Mouse (Mus musculus) embryonic stem cell, embryonic (primary cell): ENCODE measurements at regions not wholly inside any gene's neighbourhood (a gene's known extent, or its start where the extent isn't known, plus 50 kb on each side); places are given as distances from the start of the nearest gene placed in this dataset.

Experiments used
- CTCF ChIA-PET, 4 experiments: fragments of 300-600 bp in 2 of 4; fragments of 350-600 bp in 2 of 4; sonication (Branson Sonifier 250); formaldehyde crosslinking; loops; one replicate each; lab custom pipeline; 2022; ENCODE audit warnings: inconsistent platforms in 2 of 4; lab: Charles Lee
- POLR2A ChIA-PET, 4 experiments: fragments of 300-600 bp in 2 of 4; fragments of 350-600 bp in 2 of 4; sonication (Branson Sonifier 250); formaldehyde crosslinking; loops; one replicate each; lab custom pipeline; 2022; ENCODE audit warnings: antibody characterized with exemption in 4 of 4, inconsistent platforms in 1 of 4; lab: Charles Lee

DNA sequence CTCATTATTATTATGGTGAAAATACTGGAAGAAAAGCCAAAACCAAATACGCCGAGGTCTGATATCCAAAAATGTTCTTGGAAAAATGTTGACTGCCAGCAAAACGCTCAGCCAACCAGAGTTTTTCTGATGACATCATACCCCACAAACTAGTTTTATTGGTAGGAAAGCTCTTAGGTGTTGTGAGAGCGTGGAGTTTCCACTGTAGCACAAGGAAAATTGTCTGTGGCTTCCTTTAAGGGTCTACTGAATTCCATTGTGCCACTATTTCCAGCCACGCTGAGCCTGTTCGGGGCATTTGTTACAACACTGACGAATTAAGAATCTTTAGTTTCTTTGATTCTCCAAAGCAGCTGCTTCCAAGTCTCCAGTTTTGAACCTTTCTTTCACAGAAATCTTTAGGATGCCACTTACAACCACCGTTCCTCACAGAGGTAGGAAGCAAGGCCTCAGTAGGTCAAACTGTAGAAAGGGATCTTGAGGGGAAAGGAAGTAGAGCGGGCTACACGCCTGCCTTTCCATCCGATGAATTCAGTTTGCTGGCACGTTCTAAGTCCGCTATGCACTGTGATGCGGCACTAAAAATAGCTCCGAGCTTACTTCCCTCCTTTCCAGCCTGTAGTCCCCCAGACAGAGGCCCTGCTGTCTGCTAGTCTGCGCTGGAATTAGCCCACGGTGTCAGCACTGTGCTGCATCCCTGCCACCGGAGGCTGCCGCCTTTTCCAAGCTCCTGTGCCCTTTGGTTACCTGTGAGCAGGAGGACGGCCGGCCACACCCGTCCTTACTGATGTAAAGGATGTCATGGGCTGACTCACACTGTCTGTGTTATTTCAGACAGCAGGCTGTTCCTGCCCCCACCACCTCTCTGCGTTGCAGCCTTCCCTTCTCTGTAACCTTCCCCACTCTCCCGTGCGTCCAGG is 84.2 kb upstream of the Barx2 start:
- ChIA-PET CTCF (interaction anchor here in 2 of 4 experiments (0.7 to 0.9 kb wide), 2 partner anchors 21 to 183 kb away, joined by 3 read pairs; no protein-coding TSS in a partner anchor), POLR2A (interaction anchor here in 3 of 4 experiments (0.8 to 1.7 kb wide), 13 partner anchors 10 to 208 kb away, joined by 3 to 7 read pairs (median 3); no protein-coding TSS in a partner anchor)

DNA sequence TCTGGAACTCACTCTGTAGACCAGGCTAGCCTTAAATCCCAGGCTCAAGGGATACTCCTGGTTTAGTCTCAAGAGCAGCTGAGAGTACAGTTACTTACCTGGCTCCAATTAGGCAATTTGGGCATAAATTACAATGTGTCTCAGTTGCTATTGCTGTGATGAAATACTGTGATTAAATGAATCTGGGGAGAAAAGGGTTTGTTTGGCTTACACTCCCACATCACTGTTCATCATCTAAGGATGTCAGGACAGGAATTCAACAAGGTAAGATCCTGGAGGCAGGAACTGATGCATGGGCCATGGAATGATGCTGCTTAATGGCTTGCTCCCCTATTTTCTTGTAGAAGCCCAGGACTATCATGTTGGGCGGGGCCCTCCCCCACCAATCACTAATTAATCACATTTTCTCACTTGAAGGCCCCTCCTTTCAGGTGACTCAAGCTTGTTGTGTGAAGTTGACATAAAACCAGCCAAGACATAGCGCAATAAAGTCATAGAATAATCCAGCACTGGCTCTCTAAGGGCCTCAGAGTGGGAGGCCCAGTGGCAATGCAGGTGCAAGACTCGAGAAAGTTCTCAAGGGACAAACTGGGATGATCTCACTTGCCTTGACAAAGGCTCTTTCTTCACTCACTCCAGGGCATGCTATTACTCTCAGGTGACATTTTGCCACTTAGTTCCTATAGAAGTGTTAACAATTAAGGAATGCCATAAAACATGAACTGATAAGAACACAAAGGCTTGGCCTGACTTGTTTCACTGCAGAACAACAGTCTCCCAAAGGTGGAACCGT is 85.4 kb upstream of the Barx2 start:
- ChIA-PET POLR2A (interaction anchor here in 2 of 4 experiments (0.8 to 1.3 kb wide), 5 partner anchors 13 to 207 kb away, joined by 3 to 5 read pairs (median 3); no protein-coding TSS in a partner anchor), CTCF (interaction anchor here in 1 of 4 experiments (0.7 kb wide), 1 partner anchor 468 kb away, joined by 3 read pairs; no protein-coding TSS in a partner anchor)

DNA sequence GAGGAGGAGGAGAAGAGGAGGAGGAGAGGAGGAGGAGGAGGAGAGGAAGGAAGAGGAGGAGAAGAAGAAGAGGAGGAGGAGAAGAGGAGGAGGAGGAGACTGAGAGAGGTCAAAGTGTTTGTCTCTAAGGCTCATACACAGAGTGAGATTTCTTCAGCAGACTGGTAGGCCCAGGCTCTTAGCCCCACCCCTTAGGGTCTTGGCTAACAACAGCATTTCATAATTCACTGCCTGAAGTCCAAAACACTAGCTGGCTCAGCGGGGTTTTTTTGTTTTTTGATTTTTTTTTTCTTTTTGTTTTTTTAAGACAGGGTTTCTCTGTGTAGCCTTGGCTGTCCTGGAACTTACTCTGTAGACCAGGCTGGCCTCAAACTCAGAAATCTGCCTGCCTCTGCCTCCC is 86.5 kb upstream of the Barx2 start:
- CTCF ChIA-PET = no interaction called here
- POLR2A ChIA-PET = interaction anchor here in 2 of 4 experiments (1.3 to 2.0 kb wide), 3 partner anchors 10 to 101 kb away, joined by 3 to 6 read pairs (median 4); no protein-coding TSS in a partner anchor

DNA sequence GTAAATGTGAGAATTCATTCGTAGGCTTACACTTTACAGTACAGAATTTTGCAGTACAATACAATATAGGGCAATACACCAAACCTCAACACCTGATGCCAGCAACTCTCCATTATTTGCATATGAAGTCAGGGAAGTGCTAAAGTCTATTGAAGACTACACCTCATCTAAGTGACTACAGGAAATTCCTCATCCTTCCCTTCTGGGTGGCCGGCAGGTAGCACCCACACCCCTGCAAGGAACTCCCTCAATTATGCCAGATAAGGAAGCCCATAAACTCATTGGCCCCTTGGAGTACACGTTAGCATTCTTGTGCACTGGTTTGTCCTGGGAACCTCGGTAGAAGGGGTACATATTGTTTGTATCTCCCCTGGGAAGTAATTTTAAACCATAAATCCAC is 89.7 kb upstream of the Barx2 start:
- POLR2A ChIA-PET = interaction anchor here in 2 of 4 experiments (0.7 to 2.8 kb wide), 5 partner anchors 11 to 239 kb away, joined by 3 to 8 read pairs (median 4); no protein-coding TSS in a partner anchor
- CTCF ChIA-PET = interaction anchor here in 1 of 4 experiments (0.6 kb wide), 1 partner anchor 903 kb away, joined by 3 read pairs; no protein-coding TSS in a partner anchor

DNA sequence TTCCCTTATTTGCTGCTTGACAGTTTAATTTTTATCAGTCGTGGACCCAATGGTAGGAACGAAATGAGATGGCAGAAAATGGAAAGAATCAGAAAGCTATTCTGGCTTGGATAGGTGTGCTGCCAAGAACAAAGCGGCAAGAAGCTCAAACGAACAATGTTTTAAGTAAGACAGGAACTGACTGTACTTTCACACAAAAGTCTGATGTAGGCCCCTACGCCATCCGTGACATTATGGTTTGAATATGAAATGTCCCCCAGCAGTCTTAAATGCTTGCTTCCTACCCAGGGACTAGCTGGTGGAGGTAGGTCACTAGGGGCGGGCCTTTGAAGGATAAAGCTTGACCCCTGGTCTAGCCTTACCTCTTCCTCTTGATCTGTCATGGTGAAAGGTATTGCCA is 90.5 kb upstream of the Barx2 start:
- POLR2A ChIA-PET = interaction anchor here in 1 of 4 experiments (1.1 kb wide), 1 partner anchor 11 kb away, joined by 3 read pairs; no protein-coding TSS in a partner anchor
- CTCF ChIA-PET = no interaction called here

DNA sequence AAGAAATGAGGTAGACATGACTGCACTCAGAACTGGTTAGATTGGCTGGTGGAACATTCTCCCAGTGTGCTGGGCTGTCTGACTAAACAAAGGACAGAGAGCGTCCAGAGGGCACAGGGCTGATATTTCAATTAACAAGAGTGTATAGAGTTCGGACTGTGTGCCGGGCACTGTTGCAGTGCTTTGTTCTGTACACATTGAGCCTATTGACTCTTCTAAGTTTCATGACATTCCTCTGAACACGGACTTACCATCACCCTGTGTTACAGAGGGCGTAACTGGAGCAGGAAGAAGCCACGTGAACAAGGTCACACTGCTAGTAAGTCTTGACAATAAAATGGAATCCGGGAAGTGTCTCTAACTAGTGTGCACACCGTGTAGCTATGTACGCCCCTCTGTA is 92.1 kb upstream of the Barx2 start:
- CTCF ChIA-PET = interaction anchor here in 1 of 4 experiments (0.8 kb wide), 1 partner anchor 66 kb away, joined by 3 read pairs; no protein-coding TSS in a partner anchor
- POLR2A ChIA-PET = interaction anchor here in 3 of 4 experiments (0.7 to 1.1 kb wide), 3 partner anchors 24 to 131 kb away, joined by 3 read pairs; no protein-coding TSS in a partner anchor

DNA sequence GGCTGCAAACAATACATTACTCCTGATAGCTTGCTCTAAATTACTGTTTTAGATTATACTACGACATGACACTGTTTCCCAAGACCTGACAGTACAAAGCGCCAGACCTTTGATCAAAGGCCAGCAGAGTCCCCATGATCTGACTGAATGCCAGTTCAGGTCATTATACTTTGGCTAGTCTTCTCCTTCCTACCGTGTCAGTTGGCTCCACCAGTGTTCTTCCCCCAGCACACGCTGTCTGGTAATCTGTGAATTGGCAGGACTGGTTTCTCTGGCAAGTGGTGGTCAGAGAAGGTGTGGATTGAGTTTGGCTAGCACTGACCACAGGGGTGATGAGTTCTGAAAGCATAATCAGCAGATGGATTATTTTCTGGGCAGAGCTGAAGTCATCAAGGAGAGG is 93.1 kb upstream of the Barx2 start:
- POLR2A ChIA-PET = interaction anchor here in 2 of 4 experiments (0.9 to 1.1 kb wide), 2 partner anchors 23 to 130 kb away, joined by 3 read pairs; no protein-coding TSS in a partner anchor
- CTCF ChIA-PET = interaction anchor here in 2 of 4 experiments (0.6 to 1.6 kb wide), 2 partner anchors 16 to 35 kb away, joined by 3 to 6 read pairs; no protein-coding TSS in a partner anchor

DNA sequence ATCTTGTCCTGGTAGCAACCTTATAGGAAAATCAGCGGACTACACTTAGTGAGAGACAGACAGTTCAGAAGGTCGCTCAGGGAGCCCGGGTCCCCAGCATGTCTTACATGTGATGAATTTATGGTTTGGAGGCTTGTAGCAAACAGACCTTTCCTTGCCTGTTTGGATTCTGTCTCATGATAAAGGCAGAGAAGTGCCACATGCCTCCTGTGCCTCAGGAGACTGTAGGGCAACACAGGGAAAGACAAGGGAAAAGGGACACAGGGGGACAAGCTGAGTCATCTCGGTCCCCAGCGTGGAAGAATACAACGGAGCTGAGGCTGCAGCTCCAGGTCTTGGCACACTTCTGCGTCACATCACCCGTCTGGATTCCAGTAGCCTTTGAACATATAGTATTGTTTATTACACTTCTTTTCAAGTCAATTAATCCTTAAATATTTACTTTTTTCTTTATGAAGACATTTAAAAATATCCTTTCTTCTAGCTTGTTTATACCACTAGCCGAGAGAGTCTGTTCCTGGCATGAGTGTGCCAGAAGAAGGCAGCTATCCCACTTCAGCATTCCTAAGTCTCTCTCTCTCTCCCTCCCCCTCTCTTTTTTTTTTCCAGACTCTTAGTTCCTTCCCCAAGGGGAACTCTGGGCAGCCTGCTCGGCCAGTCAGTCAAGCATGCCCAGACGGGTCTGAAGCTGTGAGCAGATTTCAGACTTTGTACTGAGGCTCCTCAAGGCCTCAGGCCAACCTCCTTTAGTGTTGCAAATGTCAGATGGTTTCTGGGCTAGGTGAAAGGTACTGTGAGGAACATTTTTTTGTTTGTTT is 97.9 kb upstream of the Barx2 start:
- POLR2A ChIA-PET = interaction anchor here in 3 of 4 experiments (0.5 to 2.7 kb wide), 25 partner anchors 9 to 716 kb away, joined by 3 to 14 read pairs (median 4); no protein-coding TSS in a partner anchor
- CTCF ChIA-PET = interaction anchor here in 2 of 4 experiments (0.6 to 1.0 kb wide), 2 partner anchors 40 to 394 kb away, joined by 4 read pairs; no protein-coding TSS in a partner anchor

DNA sequence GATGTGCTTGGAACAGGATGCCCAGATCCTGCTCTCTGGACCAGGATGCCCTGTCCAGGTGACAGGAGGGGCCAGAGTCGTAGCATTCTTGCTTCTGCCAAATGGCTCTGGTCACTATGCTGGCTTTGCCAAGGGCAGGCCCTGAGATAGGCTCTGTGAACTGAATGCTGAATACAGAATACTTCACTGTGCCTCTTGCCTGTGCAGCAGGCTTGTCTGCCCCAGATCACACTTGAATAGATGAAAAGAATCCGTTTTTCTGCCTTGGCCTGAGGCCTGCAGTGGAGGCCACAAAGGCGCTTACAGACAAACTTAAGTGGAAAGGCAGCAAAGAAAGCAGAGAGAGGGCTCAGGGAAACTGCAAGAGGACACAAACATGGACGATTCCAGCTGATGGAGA is 99.7 kb upstream of the Arhgap32 start:
- CTCF ChIA-PET = no interaction called here
- POLR2A ChIA-PET = interaction anchor here in 1 of 4 experiments (1.1 kb wide), 2 partner anchors 12 to 27 kb away, joined by 3 read pairs; no protein-coding TSS in a partner anchor

DNA sequence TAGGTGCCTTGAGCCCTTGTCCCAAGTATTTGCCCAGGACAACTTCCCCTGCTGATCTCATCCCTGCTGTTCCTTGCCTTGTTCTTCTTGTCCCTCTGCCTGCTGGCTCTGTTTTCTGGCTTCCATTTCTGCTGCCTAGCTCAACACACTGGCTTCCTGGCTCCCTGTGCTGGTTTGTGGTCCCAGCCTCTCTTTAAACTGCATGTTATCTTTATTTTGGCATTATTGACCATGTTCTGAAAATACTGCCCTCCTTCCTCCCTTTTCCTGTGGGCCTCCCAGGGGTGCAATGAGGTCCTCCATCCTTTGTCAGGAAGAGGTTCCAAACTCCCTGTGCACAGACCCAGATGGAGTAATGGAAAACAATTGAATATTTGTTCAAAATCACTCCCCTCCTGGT is 97.9 kb upstream of the Arhgap32 start:
- CTCF ChIA-PET = no interaction called here
- POLR2A ChIA-PET = interaction anchor here in 1 of 4 experiments (2.0 kb wide), 1 partner anchor 18 kb away, joined by 4 read pairs; no protein-coding TSS in a partner anchor

DNA sequence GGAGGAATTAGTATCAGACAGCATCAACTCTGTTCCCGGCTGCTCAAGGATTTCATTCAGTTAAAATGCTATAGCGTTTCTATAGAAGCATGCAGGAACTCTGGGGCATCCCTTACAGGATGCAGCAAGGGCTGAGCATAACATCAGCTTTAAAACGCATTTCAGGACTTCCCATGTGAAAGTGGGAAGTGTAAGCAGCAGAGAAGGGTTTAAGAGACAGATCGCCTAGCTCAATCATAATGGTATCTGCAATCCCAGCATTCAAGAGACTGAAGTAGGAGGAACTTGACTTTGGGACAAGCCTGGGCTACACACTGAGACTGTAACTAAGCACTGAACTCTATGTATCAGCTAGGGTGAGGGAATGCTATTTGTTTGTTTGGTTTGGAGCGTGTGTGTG is 96.2 kb upstream of the Arhgap32 start:
- CTCF ChIA-PET = no interaction called here
- POLR2A ChIA-PET = interaction anchor here in 3 of 4 experiments (0.6 to 1.5 kb wide), 6 partner anchors 9 to 1089 kb away, joined by 3 to 7 read pairs (median 3); no protein-coding TSS in a partner anchor

DNA sequence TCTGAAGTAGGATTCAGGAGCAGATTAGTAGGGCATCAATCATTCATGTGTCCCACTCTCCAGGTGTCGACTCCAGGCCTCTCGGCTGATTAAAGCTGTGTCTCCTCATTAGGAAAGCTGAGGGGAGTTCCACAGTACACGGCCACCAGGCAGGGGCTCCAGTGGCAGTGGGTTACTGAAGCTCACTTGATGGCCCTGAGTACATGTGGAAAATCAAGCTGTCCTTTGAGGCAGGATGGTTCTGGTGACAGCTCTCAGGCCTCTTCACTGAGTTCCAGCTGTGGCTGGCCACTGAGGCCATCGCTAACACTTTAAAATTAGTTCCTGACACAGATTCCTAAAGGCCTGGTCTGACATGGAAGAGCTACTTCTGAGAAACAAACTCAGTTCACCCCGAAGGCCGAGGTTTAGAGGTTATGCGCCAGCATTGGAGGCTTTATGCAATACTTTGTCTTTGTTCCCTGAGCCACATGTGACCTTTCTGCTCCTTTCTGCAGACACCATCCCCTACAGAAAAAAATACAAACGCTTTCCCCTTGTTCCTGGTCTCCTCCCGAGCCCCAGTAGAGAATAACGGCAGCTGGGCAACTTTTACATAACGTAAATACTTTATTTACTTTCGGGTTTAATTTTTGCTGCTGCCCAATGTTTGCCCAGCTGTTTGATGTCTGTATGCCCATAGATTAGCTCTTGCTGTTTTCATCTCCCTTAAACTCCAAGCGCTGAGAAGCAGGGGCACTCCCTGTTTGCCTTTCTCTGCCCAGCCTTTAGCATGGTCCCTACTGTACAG is 94.8 kb upstream of the Arhgap32 start:
- ChIA-PET CTCF (no interaction called here), POLR2A (interaction anchor here in 3 of 4 experiments (0.6 to 1.7 kb wide), 11 partner anchors 9 to 78 kb away, joined by 3 to 8 read pairs (median 3); no protein-coding TSS in a partner anchor)

DNA sequence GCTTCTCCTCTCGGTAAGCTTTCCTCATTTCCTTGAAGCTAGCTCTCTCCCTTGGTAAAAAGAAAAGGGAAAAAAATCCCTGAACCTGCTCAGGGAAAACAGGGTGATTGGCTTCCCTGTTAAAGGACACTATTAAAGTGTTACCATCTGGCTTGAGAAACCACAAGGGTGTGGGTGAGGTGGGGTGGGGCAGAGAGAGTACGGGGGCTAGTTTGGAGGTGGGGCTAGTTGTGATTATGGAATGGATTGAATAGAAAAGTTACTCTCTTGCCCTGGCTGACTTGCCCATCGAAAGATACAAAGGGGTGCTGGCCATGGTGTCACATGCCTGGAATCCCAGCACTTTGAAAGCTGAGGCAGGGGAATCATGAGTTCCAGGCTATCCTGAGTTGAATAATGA is 94.2 kb upstream of the Arhgap32 start:
- POLR2A ChIA-PET = interaction anchor here in 3 of 4 experiments (0.6 to 1.7 kb wide), 8 partner anchors 10 to 78 kb away, joined by 3 to 8 read pairs (median 4); no protein-coding TSS in a partner anchor
- CTCF ChIA-PET = no interaction called here

DNA sequence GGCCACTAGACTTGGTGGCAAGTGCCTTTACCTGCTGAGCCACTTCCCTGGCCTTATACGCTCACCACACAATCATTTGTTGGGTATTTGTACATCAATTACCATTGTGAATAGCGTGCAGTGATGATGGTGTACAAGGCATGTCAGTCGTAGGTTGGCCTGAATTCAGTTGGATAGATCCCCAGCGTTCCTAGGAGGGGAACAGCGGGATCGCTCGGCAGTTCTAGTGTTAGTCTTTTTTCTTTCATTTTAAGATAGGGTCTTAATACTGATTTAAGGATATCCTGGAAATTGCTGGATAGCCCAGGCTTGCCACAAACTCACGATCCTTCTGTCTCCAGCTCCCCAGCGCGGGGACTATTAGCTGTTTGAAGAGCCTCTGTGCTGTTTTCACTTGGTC is 92.9 kb upstream of the Arhgap32 start:
- CTCF ChIA-PET = no interaction called here
- POLR2A ChIA-PET = interaction anchor here in 2 of 4 experiments (1.3 kb wide), 2 partner anchors 13 to 28 kb away, joined by 3 read pairs; no protein-coding TSS in a partner anchor

DNA sequence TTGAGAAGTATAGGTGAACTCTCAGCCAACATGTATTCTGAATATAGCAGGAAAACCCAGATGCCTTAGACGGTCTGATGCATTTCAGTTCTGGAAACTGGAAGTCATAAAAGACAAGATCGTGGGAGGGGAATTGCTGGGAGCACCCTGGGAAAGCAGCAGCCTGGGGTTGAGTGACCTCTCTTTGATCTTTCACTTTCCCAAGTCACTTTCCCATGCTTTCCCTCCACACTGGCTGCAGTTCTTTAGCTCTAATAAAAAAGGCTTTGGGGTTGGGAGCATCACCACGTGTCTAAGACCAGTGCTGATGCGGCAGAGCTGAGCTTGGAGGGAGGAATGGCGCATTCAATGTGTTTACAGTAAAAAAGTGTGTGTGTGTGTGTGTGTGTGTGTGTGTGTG is 91.2 kb upstream of the Arhgap32 start:
- ChIA-PET POLR2A (interaction anchor here in 2 of 4 experiments (0.7 to 1.3 kb wide), 4 partner anchors 13 to 112 kb away, joined by 3 to 7 read pairs (median 4); no protein-coding TSS in a partner anchor), CTCF (interaction anchor here in 1 of 4 experiments (0.6 kb wide), 2 partner anchors 91 to 591 kb away, joined by 4 to 5 read pairs; no protein-coding TSS in a partner anchor)

DNA sequence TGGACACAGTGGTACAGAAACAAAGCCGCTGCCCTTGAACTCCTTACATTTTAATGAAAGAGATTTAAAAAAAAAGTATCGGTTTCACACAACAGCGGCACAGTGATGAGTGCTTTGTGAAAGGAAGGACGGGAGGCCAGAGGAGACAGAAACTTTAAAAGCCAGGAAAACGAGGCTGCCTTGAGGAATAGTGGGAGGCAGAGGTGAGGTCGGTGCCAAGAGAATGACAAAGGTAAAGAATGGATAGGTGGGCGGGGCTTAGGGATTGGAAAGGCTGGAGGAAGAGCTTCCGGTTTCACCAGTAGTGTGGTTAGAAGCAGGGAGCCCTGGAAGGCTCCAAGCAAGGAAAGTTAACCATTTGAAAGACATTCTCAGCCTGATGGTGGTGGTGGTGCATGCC is 88.0 kb upstream of the Arhgap32 start:
- POLR2A ChIA-PET = interaction anchor here (0.7 to 3.2 kb wide), 27 partner anchors 8 to 991 kb away, joined by 3 to 24 read pairs (median 3); no protein-coding TSS in a partner anchor

More for the DNA sequence above, 88.0 kb upstream of the Arhgap32 start:
- CTCF ChIA-PET = interaction anchor here in 1 of 4 experiments (1.2 kb wide), 1 partner anchor 57 kb away, joined by 3 read pairs; no protein-coding TSS in a partner anchor
